Mouse (Mus musculus) C2C12 (cell line): Measurements from ENCODE around the gene Ccser1. TPM values are rescaled to one million over a fixed set of nuclear protein-coding genes. Genes with fewer than 3 reads are reported as not detected.

ENCODE experiments used
- H3K27me3 ChIP-seq: one replicate; pipeline ENCODE4 v1.6.1; 2011; ENCODE audit not compliant: control insufficient read depth, insufficient read depth, insufficient read length
- H3K36me3 ChIP-seq: one replicate; pipeline ENCODE4 v1.6.1; 2011; ENCODE audit not compliant: control insufficient read depth, insufficient read depth
- H3K4me3 ChIP-seq: one replicate; pipeline ENCODE4 v1.5.1; 2011; ENCODE audit warnings: mild to moderate bottlenecking, control low read depth; ENCODE audit not compliant: poor library complexity, insufficient read depth, severe bottlenecking
- H3K79me2 ChIP-seq: one replicate; pipeline ENCODE4 v1.6.1; 2011; ENCODE audit not compliant: control insufficient read depth, insufficient read depth
- H3K79me3 ChIP-seq: one replicate; pipeline ENCODE4 v1.6.1; 2011; ENCODE audit warnings: low read depth, control low read depth
- H3ac ChIP-seq: one replicate; pipeline ENCODE3; 2011; ENCODE audit warnings: low read depth; ENCODE audit not compliant: control insufficient read depth, insufficient read length
- CEBPB ChIP-seq: IDR thresholded peaks from one replicate; pipeline ENCODE4 v1.6.1; 2011; ENCODE audit warnings: low read depth, mild to moderate bottlenecking, control low read depth, moderate library complexity
- CTCF ChIP-seq: IDR thresholded peaks from one replicate; pipeline ENCODE4 v1.5.1; 2011; ENCODE audit not compliant: control insufficient read depth, insufficient read depth, insufficient read length
- FOSL1 ChIP-seq: IDR thresholded peaks from one replicate; pipeline ENCODE4 v1.8.0; 2011; ENCODE audit warnings: mild to moderate bottlenecking, low read length; ENCODE audit not compliant: poor library complexity, insufficient read depth, severe bottlenecking
- MAX ChIP-seq: IDR thresholded peaks from one replicate; pipeline ENCODE4 v1.6.1; 2011; ENCODE audit warnings: mild to moderate bottlenecking, control low read depth
- MYOD1 ChIP-seq: IDR thresholded peaks from one replicate; pipeline ENCODE4 v1.6.1; 2011; ENCODE audit warnings: low read depth; ENCODE audit not compliant: control insufficient read depth, insufficient read length
- MYOG ChIP-seq: IDR thresholded peaks from one replicate; pipeline ENCODE4 v1.6.1; 2011; ENCODE audit not compliant: control insufficient read depth, insufficient read length; ENCODE audit errors: extremely low read depth
- USF1 ChIP-seq: IDR thresholded peaks from one replicate; pipeline ENCODE4 v1.6.1; 2011; ENCODE audit warnings: low read depth, mild to moderate bottlenecking, control low read depth, moderate library complexity
- polyA plus RNA-seq: library from polyadenylated mRNA; unstranded; fragments of >200 nt; fragmentation: generic; extraction: Trizol; gene quantifications from one replicate; pipeline ENCODE4 v1.2.1, GENCODE M21; 2012; ENCODE audit warnings: missing spikeins

Gene Ccser1
- polyA plus RNA-seq, 1 experiment = 0.68 TPM

DNA sequence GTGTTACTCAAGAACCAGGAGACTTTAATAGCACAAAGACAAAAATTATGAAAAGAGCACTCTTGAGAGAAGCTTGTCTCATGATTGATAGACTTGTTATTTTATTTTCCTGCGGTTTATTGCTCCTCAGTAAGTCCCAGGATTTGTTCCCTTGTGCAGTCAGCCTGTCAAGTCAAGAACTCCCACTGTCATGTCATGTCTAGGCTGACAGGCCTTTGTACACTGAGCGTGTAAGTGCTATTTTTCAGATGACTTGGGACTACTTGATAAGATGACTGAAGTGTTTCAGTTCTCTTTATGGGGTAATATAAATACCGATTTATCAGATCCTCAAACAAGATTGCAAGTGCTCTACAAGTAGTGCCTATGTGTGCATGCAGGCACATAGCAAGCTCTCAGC lies 252.6 kb downstream of the Ccser1 start:
- Histone ChIP-seq H3K4me3 (no peak overlapping the region), H3K27me3 (no peaks in the 10 kb centered on the region), H3K36me3 (no peaks in the 10 kb centered on the region), H3K79me3 (no peaks in the 10 kb centered on the region), H3K79me2 (no peaks in the 10 kb centered on the region), H3ac (no peak overlapping the region)
- TF ChIP-seq MYOD1 (no peak), MYOG (no peak), USF1 (no peak), MAX (no peak), FOSL1 (no peak), CEBPB (no peak), CTCF (no peak)

DNA sequence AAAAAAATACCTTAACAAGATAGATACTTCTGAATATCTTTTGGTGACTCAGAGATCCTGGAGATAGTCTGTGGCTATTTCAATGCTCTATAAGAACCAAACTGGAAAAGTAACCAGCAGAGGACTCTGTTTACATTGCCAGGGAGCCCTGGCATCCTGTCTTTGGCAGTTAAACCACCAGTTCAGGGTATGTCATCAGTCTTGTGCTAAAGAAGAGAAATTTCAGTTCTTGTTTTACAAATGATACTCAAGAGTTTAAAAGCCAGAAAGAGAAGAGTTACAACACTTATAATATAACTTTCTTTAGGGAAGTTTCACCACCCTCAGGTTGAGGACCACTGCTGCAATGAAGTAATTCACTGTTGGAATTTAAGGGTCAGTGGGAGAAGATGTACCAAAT lies 258.0 kb downstream of the Ccser1 start:
- H3K36me3 ChIP-seq = no peaks in the 10 kb centered on the region
- no peak for TF ChIP-seq CEBPB
- TF ChIP-seq FOSL1 = no peak
- TF ChIP-seq MYOD1 = no peak
- TF ChIP-seq CTCF = no peak
- no peak for TF ChIP-seq MYOG
- TF ChIP-seq MAX = no peak
- TF ChIP-seq USF1 = no peak
- no peaks in the 10 kb centered on the region for H3K27me3 ChIP-seq
- H3K79me3 ChIP-seq = no peaks in the 10 kb centered on the region
- H3ac ChIP-seq = no peak overlapping the region
- H3K4me3 ChIP-seq = no peak overlapping the region
- H3K79me2 ChIP-seq = no peaks in the 10 kb centered on the region

DNA sequence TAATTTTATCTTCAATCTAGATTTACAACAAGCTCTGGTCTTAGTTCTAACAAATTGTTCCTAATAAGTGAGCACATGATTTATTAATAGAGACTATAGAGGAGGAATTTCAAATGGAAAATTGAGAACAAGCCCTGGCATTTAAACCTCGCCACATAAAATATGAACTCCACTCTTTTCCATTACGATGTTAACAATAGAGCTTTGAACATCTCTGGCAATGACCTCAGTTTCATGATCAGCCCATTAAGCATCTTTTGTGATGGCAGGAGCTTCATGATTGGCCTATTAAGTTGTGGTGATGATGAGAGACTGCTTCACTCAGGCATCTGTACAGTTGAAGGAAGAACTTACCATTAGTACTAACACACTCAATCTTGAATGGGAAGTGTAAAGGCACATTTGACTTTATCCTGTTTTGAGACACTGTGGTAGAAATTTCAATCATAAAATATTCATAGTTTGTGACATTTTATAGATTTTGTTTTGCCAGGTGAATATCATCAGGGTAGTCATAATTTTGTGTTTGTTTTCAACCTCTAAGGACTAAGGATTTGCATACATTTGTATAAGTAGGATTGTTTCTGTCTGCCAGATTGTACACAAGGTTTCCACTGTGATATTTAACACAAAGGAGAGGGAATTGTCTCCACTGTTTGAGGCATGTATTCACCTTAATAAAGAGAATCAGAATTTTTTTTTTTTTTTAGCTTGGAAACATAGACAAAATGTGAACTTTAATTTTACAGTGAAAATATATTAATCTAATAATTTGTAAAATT lies 291.4 kb downstream of the Ccser1 start:
- H3K4me3 ChIP-seq = no peak overlapping the region
- H3K36me3 ChIP-seq = no peaks in the 10 kb centered on the region
- H3K27me3 ChIP-seq = no peaks in the 10 kb centered on the region
- TF ChIP-seq MYOD1 (no peak), CTCF (no peak), MYOG (no peak), USF1 (no peak), CEBPB (no peak), MAX (no peak), FOSL1 (no peak)
- no peak overlapping the region for H3ac ChIP-seq
- no peaks in the 10 kb centered on the region for H3K79me3 ChIP-seq
- H3K79me2 ChIP-seq = no peaks in the 10 kb centered on the region

DNA sequence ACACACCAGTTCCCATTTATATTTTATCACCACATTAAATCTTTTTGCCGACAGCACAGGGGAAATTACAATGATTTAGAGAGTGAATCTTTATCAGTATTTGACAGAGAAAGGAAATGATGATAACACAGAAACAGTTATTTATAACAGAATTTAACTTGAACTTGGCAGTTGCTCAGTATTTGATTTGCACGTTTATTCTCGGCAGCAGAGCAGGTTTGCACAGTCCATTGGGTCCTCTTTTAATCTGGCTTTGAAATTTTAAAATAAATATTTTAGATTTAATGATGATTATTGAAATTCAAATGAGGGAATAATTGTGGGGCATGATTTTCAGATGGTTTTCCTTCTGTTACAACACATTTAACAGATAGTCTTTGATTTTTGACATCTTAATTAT lies 305.2 kb downstream of the Ccser1 start:
- Histone ChIP-seq H3K4me3 (no peak overlapping the region), H3K79me3 (no peaks in the 10 kb centered on the region), H3K36me3 (no peaks in the 10 kb centered on the region), H3ac (no peak overlapping the region), H3K27me3 (no peaks in the 10 kb centered on the region), H3K79me2 (no peaks in the 10 kb centered on the region)
- no peak for TF ChIP-seq MAX
- no peak for TF ChIP-seq USF1
- no peak for TF ChIP-seq CEBPB
- TF ChIP-seq MYOG = no peak
- TF ChIP-seq MYOD1 = no peak
- no peak for TF ChIP-seq FOSL1
- no peak for TF ChIP-seq CTCF

DNA sequence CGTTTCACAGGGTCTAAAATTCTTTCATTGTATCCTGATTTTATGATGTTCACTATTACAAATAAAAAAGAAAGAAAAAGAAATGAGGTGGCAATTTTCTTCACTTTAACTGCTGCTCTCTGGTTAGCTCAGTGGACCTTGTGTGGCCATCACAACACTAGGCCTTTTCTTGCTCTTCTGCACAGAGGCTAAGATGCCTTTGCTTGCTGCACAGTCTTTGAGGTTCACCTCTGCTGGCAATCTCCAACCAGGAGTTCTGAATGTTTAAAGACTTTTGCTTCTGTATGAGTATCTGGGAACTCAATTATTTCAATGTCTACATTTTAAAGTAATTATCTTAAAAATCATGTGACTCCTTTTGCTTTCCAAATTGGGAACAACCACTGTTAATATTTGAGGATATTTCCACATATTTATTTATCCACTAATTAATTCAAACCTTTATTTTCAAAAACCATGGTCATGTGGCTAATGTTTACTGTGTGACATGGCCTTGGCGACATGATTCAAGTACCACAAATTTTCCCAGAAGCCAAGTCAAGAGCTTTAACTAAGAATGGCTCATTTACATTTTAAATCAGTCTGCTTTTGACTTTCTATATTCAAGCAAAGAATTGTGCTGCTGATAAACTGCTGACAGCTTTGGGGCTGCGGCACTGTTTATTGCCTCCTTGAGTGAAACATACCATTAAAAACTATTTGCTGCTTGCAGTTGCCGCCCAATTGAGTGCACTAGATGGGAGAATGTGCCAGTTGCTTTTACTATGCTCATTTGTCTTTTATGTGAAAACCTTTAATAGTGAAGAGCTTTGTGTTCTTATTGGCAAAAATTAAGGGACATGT lies 312.1 kb downstream of the Ccser1 start:
- Histone ChIP-seq H3K36me3 (no peaks in the 10 kb centered on the region), H3K79me2 (no peaks in the 10 kb centered on the region), H3K4me3 (no peak overlapping the region), H3K79me3 (no peaks in the 10 kb centered on the region), H3ac (no peak overlapping the region), H3K27me3 (no peaks in the 10 kb centered on the region)
- TF ChIP-seq CEBPB (no peak), MAX (no peak), MYOD1 (no peak), USF1 (no peak), CTCF (no peak), FOSL1 (no peak), MYOG (no peak)

DNA sequence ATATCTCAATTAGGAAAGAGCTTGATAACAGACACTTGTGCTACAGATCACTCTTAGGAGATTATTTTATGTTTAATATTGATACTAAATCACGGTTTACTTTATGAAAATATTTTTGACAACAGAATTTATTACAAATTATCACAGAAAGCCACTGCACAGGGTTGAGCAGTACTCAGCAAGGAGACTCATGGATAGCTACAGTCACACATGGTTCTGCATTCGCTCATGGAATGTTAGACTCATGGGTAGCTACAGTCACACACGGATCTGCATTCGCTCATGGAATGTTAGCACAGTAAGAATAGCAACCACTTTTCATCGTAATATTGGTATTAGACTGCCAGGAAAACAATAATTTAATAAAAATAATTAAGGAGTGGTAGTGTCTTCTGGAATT lies 313.3 kb downstream of the Ccser1 start:
- Histone ChIP-seq H3ac (no peak overlapping the region), H3K79me2 (no peaks in the 10 kb centered on the region), H3K4me3 (no peak overlapping the region), H3K79me3 (no peaks in the 10 kb centered on the region), H3K36me3 (no peaks in the 10 kb centered on the region), H3K27me3 (no peaks in the 10 kb centered on the region)
- TF ChIP-seq MYOG (no peak), CEBPB (no peak), CTCF (no peak), USF1 (no peak), MYOD1 (no peak), FOSL1 (no peak), MAX (no peak)
